Mouse (Mus musculus) adrenal gland, postnatal 36 days (tissue): ENCODE results near the gene Ier5l. TPM values are rescaled to one million over a fixed set of nuclear protein-coding genes. Genes with fewer than 3 reads are reported as not detected.

Experiments used
- DNase-seq, 2 experiments: peaks; one replicate each; pipeline ENCODE4 v3.0.0; 2021; ENCODE audit warnings: mixed read lengths in 1 of 2
- long read RNA-seq, 2 experiments: library from polyadenylated mRNA; stranded (forward); transcript quantifications; one replicate each; pipeline ENCODE4 v2.0.0; 2021; ENCODE audit warnings: borderline sequencing depth in 2 of 2
- total RNA-seq, 2 experiments: library from RNA; stranded (reverse); gene quantifications; 2 replicates each; pipeline ENCODE4 v1.2.3; 2021

The Ier5l gene
- 1 to 10 TPM; 3.3 to 4.5 TPM for total RNA-seq
- long read RNA-seq, experiment 1, transcript Ier5l-201 (1 exons, 2,683 nt) = major isoform, 21 of 21 reads
- long read RNA-seq, experiment 1, partial matches to known transcripts = 0 of 21 reads
- long read RNA-seq, experiment 1, other reads (novel, unspliced or antisense) = 0 of 21 reads
- long read RNA-seq, experiment 2, transcript Ier5l-201 (1 exons, 2,683 nt) = major isoform, 5 of 5 reads
- long read RNA-seq, experiment 2, partial matches to known transcripts = 0 of 5 reads
- long read RNA-seq, experiment 2, other reads (novel, unspliced or antisense) = 0 of 5 reads

GRCm38 (mm10) chr2:30474039-30474438 lies at the start of gene Ier5l:
Gene Ier5l (minus strand): TSS chr2:30474219.
- peak; percentile 96 to 97 for DNase-seq

- DNase-seq = no peak
Measured at GRCm38 (mm10) chr2:30523727-30524126, 49.7 kb upstream of the Ier5l start.

DNA sequence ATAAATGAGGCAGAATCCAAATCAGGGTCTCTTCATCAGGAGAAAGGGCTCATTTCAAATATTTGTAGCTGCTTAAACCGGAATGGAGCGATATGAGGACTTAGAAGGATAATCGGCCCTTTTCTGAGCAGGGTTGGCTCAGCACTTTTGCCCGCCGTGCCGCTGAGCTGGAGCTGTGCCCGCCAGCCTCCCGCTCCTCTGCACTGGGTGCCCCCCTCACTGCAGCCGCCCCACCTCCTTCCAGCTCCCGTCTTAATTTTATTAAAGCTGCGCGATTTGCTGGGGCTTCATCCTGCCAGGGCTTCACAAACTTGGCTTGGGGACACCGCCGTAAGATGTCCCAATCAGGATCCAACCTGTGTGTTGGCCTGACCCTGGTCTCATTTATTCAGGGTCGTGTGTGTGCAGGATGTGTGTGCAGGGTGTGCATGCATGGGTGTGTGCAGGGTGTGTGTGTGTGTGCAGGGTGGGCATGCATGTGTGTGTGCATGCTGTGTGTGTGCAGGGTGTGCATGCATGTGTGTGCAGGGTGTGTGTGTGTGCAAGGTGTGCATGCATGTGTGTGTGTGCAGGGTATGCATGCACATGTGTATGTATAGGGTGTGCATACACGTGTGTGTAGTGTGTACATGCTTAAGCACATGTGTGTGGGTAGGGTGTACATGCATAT lies 36.8 kb upstream of the Ier5l start:
- no peak for DNase-seq

GRCm38 (mm10) chr2:30507138-30507727 lies 33.2 kb upstream of the Ier5l start:
- DNase-seq = no peak

GRCm38 (mm10) chr2:30503677-30504621 lies 29.9 kb upstream of the Ier5l start:
- DNase-seq = peak; percentile 34 to 45

- DNase-seq = no peak
Measured at GRCm38 (mm10) chr2:30501701-30502100, 27.7 kb upstream of the Ier5l start.

DNA sequence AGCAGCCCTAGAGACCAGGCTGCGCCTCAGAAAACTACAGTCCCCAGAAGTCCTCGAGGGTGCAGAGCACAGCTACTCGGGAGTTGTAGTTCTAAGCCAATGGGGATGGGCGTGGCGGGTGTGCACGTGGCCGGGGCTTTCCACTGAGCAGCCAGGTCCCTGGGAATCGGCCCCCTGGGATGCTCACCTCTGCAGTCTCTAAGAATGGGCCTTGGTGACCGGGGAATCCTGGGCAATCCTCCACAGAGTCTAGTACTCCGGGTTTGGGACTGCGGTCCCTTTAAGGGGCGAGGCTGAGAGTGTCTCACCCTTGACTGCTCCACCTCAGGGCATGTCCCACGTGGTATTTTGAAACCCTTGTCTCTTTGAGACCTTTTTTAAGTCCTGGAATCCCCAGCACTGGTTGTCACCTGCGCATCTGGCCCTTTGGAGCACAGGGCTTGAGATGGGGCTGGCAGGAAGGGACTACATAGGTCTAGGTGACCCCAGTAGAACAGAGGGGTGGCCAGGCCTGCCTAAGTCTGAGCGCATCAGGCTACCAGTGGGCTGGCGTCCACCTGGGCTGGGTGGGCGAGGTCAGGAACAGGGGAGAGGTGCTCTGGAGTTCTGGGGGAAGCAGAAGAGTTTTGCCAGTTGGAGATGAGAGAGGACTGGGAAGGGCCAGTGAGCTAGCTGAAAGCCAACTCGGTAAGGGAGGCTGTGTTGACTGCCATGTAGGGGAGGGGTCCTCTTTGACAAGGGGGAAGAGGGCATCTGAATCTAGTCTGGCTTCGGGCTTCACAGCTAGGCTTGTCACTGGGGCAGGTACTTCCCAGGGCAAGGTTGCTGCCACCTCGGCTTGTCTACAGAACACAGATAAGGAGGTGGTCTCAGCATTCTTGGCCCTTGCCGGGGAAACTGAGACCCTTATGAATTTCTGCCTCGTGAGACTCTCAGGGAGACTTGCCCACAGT lies 22.2 kb upstream of the Ier5l start:
- peak; percentile 75 to 84 for DNase-seq

DNA sequence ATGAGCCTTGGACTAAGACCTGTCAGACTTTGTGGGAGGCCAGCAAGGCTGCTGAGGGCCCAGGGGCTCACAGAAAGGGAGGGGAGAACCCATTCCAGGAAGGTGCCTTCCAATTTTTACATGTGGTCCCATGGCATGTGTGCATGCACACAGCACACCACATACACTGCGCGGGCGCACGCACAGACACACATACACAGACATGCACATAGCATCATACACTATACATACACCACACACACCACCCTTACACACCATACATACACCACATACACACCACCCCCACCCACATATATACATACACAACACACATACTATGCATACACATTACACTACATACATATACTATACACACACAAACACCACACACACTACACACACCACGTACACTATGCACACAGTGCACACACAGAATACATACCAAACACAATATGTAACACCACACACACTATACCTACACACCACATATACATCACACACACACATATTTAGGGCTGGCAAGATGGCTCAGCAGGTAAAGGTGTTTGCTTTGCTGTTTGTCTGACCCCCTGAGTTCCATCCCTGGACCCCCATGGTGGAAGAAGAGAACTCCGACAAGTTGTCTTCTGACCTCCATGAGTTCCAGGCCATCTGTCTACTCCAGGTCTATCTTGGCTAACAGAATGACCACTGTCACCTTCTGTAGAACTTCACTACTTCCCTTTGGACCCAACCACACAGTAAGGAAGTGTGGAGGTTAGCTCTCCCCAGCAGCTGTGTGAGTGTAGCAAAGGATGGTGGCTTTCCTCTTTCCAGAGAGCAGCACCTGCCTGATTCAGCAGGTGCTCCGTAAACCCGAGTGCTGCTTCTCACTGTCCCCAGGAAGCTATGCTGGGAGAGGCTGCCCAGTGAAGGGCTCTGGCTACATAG lies 21.2 kb upstream of the Ier5l start:
- no peak for DNase-seq

DNA sequence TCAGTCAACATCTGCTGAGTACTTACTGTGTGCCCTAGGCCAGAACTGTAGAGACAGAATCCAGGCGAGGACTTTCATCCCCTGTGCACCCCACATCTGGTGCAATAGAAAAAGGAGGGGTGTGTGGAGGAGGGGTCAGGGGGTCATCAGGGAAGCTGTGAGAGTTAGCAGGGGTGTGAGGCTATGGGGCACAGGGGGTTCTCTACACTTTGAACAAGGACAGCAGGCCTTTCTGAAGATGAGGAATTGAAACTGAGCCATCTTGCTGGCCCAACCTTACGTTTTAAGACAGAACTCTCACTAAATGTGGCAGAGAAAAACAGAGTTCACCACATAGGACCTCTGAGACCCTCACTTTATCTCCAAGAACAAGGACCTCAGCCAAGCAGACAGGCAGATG lies 16.4 kb upstream of the Ier5l start:
- DNase-seq = no peak

- DNase-seq = peak; percentile 82 to 83
Measured at GRCm38 (mm10) chr2:30487597-30487996, 13.6 kb upstream of the Ier5l start.

DNA sequence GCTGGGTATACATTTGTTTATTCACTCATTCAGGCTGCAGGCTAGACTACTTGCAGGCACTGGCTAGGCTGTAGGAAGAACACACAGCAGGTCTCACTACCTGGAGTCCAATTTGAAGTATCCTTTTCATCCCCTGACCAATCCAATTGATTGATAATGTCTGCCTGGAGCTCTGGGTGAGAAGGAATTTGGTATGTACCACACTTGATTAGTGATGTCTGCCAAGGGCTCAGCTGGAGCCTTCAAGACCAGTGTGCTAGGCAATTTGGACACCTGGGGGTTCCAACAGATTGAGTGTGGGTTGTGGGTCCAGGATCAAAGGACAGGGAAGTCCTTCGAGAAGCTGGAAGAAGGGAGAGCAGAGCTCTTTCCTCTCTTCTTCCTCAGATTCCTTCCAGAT lies 4.5 kb upstream of the Ier5l start:
- no peak for DNase-seq

- DNase-seq = no peak
Measured at GRCm38 (mm10) chr2:30476241-30476640, 2.2 kb upstream of the Ier5l start.

DNA sequence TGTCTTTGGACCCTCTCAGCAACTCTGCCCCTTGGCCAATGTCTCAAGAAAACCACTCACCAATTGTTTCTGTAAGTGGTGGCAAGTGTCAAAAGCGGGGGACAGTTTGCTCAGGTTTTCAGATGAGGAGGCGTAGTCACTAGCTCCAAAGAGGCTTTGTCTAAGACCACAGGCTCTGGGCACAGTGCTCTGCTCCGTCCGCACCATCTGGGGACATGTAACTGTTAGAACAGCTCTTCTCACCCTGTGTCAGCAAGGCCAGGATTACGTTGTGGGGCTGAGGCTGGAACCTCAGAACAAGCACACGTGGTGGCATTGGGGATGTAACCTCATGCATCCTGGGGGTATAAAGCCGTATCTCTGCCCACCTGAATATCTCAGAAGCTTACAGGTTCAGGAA lies 1.4 kb upstream of the Ier5l start:
- no peak for DNase-seq

DNA sequence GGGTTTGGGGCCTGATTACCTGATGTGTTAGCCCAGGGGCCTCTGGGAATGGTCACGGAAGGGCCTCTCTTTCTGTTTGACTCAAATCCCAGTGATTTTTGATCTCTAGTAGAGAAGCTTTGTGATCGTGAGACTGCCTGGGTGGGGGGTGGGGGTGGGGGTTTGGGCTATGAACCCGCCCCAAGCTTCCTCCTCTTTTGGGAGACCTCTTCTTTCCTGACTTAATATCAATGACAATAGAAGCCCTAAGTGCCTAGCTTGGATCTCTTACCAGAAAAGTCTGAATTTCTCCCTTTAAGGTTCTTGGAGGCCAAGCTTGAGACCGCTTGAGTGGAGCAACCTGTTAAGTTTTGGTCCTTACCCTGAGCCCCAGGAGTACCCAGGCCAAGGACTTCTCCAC lies 757 bp upstream of the Ier5l start:
- no peak for DNase-seq

DNA sequence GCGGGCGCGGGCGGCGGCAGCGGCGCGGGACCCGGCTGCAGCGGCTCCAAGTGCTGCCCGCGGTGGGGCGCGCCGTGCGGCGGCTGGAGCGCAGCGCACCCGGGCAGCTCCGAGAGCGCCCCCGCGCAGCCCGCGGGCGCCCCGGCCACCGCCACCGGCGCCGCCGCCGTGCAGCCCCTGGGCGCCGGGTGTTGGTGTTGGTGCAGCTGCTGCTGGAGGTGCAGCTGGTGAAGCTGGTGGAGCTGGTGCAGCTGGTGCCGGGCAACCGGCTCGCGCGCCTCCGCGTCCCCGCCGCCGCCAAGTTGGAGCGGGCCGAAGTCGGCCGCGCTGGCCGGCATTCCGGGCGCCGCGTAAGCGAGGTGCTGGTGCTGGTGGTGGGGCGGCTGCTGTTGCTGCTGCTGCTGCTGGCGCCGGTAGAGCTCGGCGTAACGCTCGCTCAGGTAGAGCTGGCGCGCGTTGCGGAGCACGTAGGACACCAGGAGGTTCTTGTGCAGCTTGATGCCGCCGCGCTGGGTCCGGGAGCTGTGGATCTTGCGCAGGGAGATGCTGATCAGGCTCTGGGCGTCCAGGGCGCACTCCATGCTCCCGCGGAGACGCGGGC lies 488 bp downstream of the Ier5l start:
- peak; percentile 63 to 75 for DNase-seq

GRCm38 (mm10) chr2:30472731-30473351 lies 1.2 kb downstream of the Ier5l start:
- peak; percentile 56 to 66 for DNase-seq

DNA sequence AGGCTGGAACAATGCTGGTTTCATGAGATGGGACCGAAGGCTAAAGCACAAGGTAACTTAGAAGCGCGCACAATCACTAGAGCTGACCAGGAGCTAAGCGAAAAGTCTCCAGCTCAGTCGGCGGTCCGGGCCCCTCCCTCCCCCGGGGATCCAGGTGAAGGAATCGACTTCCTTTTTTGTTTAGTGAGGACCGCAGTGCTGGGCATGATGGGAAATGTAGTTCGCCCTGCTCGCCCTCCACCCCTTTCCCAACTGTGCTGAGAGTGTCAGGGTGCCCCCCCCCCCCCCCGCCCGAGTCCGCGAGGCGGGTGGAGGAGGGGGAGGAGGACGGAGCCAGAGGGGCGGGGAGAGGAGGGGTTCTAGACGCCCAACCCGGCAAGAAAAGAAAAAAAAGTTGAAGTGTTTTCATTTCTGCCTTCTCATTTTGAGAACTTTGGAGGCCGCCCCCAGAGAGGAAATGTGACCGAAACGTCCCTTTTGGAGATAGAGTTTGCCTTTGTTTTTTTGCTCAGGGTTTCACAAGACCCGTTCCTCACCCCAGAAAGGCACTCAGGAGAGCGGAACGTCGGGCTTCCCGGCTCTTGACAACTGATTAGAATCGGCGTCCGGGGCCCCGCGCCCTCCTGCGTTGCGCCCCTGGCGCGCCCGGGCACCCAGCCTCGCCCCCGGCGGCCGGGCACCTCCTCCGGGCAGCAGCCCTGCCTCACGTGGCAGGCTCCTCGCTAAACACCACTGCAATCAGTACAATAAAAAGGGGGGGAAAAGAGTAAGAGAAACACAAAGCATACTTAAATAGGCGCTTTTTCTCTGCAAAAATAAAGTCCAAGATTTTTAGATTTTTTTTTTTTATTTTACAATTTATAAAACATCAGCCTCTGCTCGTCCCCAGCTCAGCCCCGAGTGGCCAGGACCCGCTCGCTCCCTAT lies 2.0 kb downstream of the Ier5l start:
- DNase-seq = peak; percentile 86 to 91

- no peak for DNase-seq
Measured at GRCm38 (mm10) chr2:30471051-30471450, 3.0 kb downstream of the Ier5l start.
